Mouse (Mus musculus) embryonic fibroblast, embryonic 13.5 days (primary cell): Measurements from ENCODE around the gene Gabarap.
A peak's percentile ranks its signal among the peaks of the same experiment; 100 is the strongest.

Experiments
- CTCF ChIP-seq: IDR thresholded peaks from 2 replicates; pipeline ENCODE4 v1.5.1; 2011; ENCODE audit warnings: mild to moderate bottlenecking, control low read depth, low read length, moderate library complexity, borderline replicate concordance; ENCODE audit not compliant: insufficient read depth
- POLR2A ChIP-seq: IDR thresholded peaks from 2 replicates; pipeline ENCODE4 v1.6.1; 2011; ENCODE audit warnings: low read depth, mild to moderate bottlenecking, control low read depth, low read length, moderate library complexity

GRCm38 (mm10) chr11:70014880-70015558 lies 24.1 kb downstream of the Gabarap start, which contains the start of gene Acadvl:
- TF ChIP-seq CTCF (no peak), POLR2A (peak; percentile 89)
